Mouse (Mus musculus) heart, adult 2 months (tissue): ENCODE results near the gene Tmem176b. TPM values are rescaled to one million over a fixed set of nuclear protein-coding genes. Genes with fewer than 3 reads are reported as not detected.

Experiments
- DNase-seq, 2 experiments: peaks; one replicate each; pipeline ENCODE4 v3.0.0; 2021
- H3K27ac ChIP-seq: fragments of 200-600 bp; 2 replicates; pipeline ENCODE4 v1.8.1; 2022
- H3K27me3 ChIP-seq: fragments of 200-500 bp; 2 replicates; pipeline ENCODE4 v1.6.1; 2012; ENCODE audit warnings: mild to moderate bottlenecking, low read length, inconsistent platforms, mixed read lengths; ENCODE audit not compliant: control insufficient read depth, insufficient read depth
- H3K36me3 ChIP-seq: fragments of 200-500 bp; 2 replicates; pipeline ENCODE4 v1.6.1; 2012; ENCODE audit warnings: low read length, inconsistent platforms; ENCODE audit not compliant: control insufficient read depth, insufficient read depth
- H3K4me1 ChIP-seq: fragments of 200-500 bp; 2 replicates; pipeline ENCODE4 v1.6.1; 2011; ENCODE audit warnings: low read length; ENCODE audit not compliant: control insufficient read depth, insufficient read depth
- H3K4me3 ChIP-seq: fragments of 200-600 bp; 2 replicates; pipeline ENCODE4 v1.8.1; 2022
- H3K79me2 ChIP-seq: fragments of 200-500 bp; replicated peaks from 2 replicates; pipeline ENCODE4 v1.6.1; 2012; ENCODE audit warnings: mild to moderate bottlenecking, inconsistent platforms, low read length, moderate library complexity, mixed read lengths; ENCODE audit not compliant: control insufficient read depth, insufficient read depth
- H3K9ac ChIP-seq: fragments of 200-500 bp; 2 replicates; pipeline ENCODE4 v1.6.1; 2012; ENCODE audit warnings: low read depth, mild to moderate bottlenecking, control low read depth, inconsistent platforms, low read length, mixed read lengths
- CTCF ChIP-seq: fragments of 200-600 bp; IDR thresholded peaks from 2 replicates; pipeline ENCODE4 v1.8.1; 2022; ENCODE audit warnings: antibody characterized with exemption, mild to moderate bottlenecking, moderate library complexity
- EP300 ChIP-seq: fragments of 200-500 bp; IDR thresholded peaks from 2 replicates; pipeline ENCODE4 v1.6.1; 2011; ENCODE audit warnings: low read depth, low read length, control low read depth; ENCODE audit not compliant: insufficient read depth
- POLR2A ChIP-seq: fragments of 200-500 bp; IDR thresholded peaks from 2 replicates; pipeline ENCODE4 v1.6.1; 2011; ENCODE audit warnings: mild to moderate bottlenecking, low read depth, low read length, control low read depth; ENCODE audit not compliant: insufficient read depth
- WGBS: fragments of 180-500 bp; shearing (Covaris S2); methylation state at CpG from one replicate; pipeline ENCODE4 v1.1.7; 2018; 5-methylcytosine and 5-hydroxymethylcytosine counted together
- intact Hi-C: fragments of 180-260 bp; cut with DNase I; formaldehyde crosslinking; loops from one replicate; pipeline ENCODE4 v1.15.1; 2025
- polyA plus RNA-seq: library from polyadenylated mRNA; depleted of rRNA; stranded (reverse); fragments of >200 nt; gene quantifications from 2 replicates; pipeline ENCODE4 v1.2.3, GENCODE M21; 2012
- total RNA-seq, 2 experiments: library from RNA; stranded (reverse); gene quantifications; 2 replicates each; pipeline ENCODE4 v1.2.3; 2021

Tmem176b gene
- total and polyA plus RNA-seq, 3 experiments = 41.6 to 108 (median 53.0) TPM

- H3K27ac ChIP-seq = no peak overlapping the region
- H3K4me1 ChIP-seq = no peaks in the 10 kb centered on the region
- no peak for DNase-seq
- H3K4me3 ChIP-seq = no peak overlapping the region
- H3K36me3 ChIP-seq = no peaks in the 10 kb centered on the region
- intact Hi-C loops = loop anchor here (5.0 kb wide), 1 partner anchor 89 kb away; no protein-coding TSS in a partner anchor
- WGBS = 69% methylated on average over 4 of the region's 4 CpGs
- no peaks in the 10 kb centered on the region for H3K79me2 ChIP-seq
- no peak overlapping the region for H3K9ac ChIP-seq
- TF ChIP-seq CTCF (no peak), POLR2A (no peak), EP300 (no peak)
- no peaks in the 10 kb centered on the region; the same call in 1 of the 2 replicates for H3K27me3 ChIP-seq
These were observed 21.5 kb upstream of the Tmem176b start for GRCm38 (mm10) chr6:48862816-48863215.

- intact Hi-C loops = loop anchor here (5.0 kb wide), 1 partner anchor 91 kb away; no protein-coding TSS in a partner anchor
- no peak for DNase-seq
- TF ChIP-seq CTCF = no peak
- no peak for TF ChIP-seq POLR2A
- TF ChIP-seq EP300 = no peak
- no peaks in the 10 kb centered on the region for H3K79me2 ChIP-seq
- H3K27ac ChIP-seq = no peak overlapping the region
- H3K27me3 ChIP-seq = no peaks in the 10 kb centered on the region; the same call in 1 of the 2 replicates
- no peak overlapping the region for H3K4me3 ChIP-seq
- H3K36me3 ChIP-seq = no peaks in the 10 kb centered on the region
- WGBS = 73% methylated on average over 12 of the region's 12 CpGs
- peaks cover 2% of the 10 kb centered on the region; the same call in 1 of the 2 replicates for H3K4me1 ChIP-seq
- no peak overlapping the region for H3K9ac ChIP-seq
These were observed 20.5 kb upstream of the Tmem176b start for GRCm38 (mm10) chr6:48861616-48862280.

- no peak for TF ChIP-seq CTCF
- TF ChIP-seq EP300 = no peak
- TF ChIP-seq POLR2A = no peak
- Histone ChIP-seq H3K27ac (no peak overlapping the region), H3K9ac (no peak overlapping the region), H3K27me3 (no peaks in the 10 kb centered on the region; the same call in 1 of the 2 replicates), H3K79me2 (no peaks in the 10 kb centered on the region), H3K36me3 (no peaks in the 10 kb centered on the region), H3K4me1 (peaks cover 2% of the 10 kb centered on the region; the same call in 1 of the 2 replicates), H3K4me3 (no peak overlapping the region)
- intact Hi-C loops = loop anchor here (5.0 kb wide), 1 partner anchor 91 kb away; no protein-coding TSS in a partner anchor
- DNase-seq = no peak
- WGBS = 96% methylated on average over 1 of the region's 1 CpGs
These were observed 19.6 kb upstream of the Tmem176b start for GRCm38 (mm10) chr6:48860851-48861250.

GRCm38 (mm10) chr6:48860130-48860815 is 19.0 kb upstream of the Tmem176b start:
- intact Hi-C loops = loop anchor here (5.0 kb wide), 1 partner anchor 92 kb away; no protein-coding TSS in a partner anchor
- Histone ChIP-seq H3K27me3 (no peaks in the 10 kb centered on the region; the same call in 1 of the 2 replicates), H3K27ac (no peak overlapping the region), H3K4me3 (no peak overlapping the region), H3K36me3 (no peaks in the 10 kb centered on the region), H3K4me1 (peaks cover 2% of the 10 kb centered on the region; the same call in 1 of the 2 replicates), H3K9ac (no peak overlapping the region), H3K79me2 (no peaks in the 10 kb centered on the region)
- DNase-seq = peak; percentile 20 to 37
- WGBS = 17% methylated on average over 23 of the region's 23 CpGs
- TF ChIP-seq EP300 (no peak), CTCF (peak; percentile 52)

GRCm38 (mm10) chr6:48857613-48858302 is 16.5 kb upstream of the Tmem176b start:
- Histone ChIP-seq H3K9ac (no peak overlapping the region), H3K4me3 (no peak overlapping the region), H3K27me3 (no peaks in the 10 kb centered on the region), H3K36me3 (no peaks in the 10 kb centered on the region), H3K27ac (no peak overlapping the region), H3K4me1 (peaks cover 2% of the 10 kb centered on the region; the same call in 1 of the 2 replicates), H3K79me2 (no peaks in the 10 kb centered on the region)
- no peak for DNase-seq
- TF ChIP-seq EP300 = no peak
- peak; percentile 58 for TF ChIP-seq CTCF
- 42% methylated on average over 8 of the region's 8 CpGs for WGBS
- intact Hi-C loops = loop anchor here (1.0 kb wide), 1 partner anchor 39 kb away; no protein-coding TSS in a partner anchor
